Mouse (Mus musculus) midbrain, embryonic 16.5 days (tissue): ENCODE measurements around the gene Asic5. TPM values are rescaled to one million over a fixed set of nuclear protein-coding genes. Genes with fewer than 3 reads are reported as not detected.
A peak's percentile ranks its signal among the peaks of the same experiment; 100 is the strongest.

Source experiments
- ATAC-seq: fragments of 200-750 bp; cut with Nextera tagmentation; 2 replicates; pipeline ENCODE4 v1.8.0; 2017; ENCODE audit warnings: moderate TSS enrichment
- H3K27ac ChIP-seq: fragments of 300-500 bp; sonication (generic); 2 replicates; pipeline ENCODE4 v1.5.1; 2014; ENCODE audit warnings: mild to moderate bottlenecking, low read length, mixed read lengths
- H3K27me3 ChIP-seq: fragments of 300-500 bp; sonication (generic); 2 replicates; pipeline ENCODE4 v1.6.1; 2014; ENCODE audit warnings: low read depth, low read length, mixed read lengths; ENCODE audit not compliant: control insufficient read depth, insufficient read depth
- H3K36me3 ChIP-seq: fragments of 300-500 bp; sonication (generic); 2 replicates; pipeline ENCODE4 v1.6.1; 2014; ENCODE audit warnings: mild to moderate bottlenecking, low read length, moderate library complexity, mixed read lengths; ENCODE audit not compliant: control insufficient read depth, insufficient read depth
- H3K4me1 ChIP-seq: fragments of 300-500 bp; sonication (generic); 2 replicates; pipeline ENCODE4 v1.6.1; 2014; ENCODE audit warnings: mild to moderate bottlenecking, low read length, mixed read lengths; ENCODE audit not compliant: control insufficient read depth, insufficient read depth
- H3K4me2 ChIP-seq: fragments of 300-500 bp; sonication (generic); 2 replicates; pipeline ENCODE4 v1.6.1; 2014; ENCODE audit warnings: mild to moderate bottlenecking, low read length, mixed read lengths
- H3K4me3 ChIP-seq: fragments of 300-500 bp; sonication (generic); 2 replicates; pipeline ENCODE4 v1.5.1; 2014; ENCODE audit warnings: low read depth, mild to moderate bottlenecking, low read length, moderate library complexity, mixed read lengths
- H3K9ac ChIP-seq: fragments of 300-500 bp; sonication (generic); 2 replicates; pipeline ENCODE4 v1.6.1; 2014; ENCODE audit warnings: low read depth, low read length, mixed read lengths
- H3K9me3 ChIP-seq: fragments of 300-500 bp; sonication (generic); replicated peaks from 2 replicates; pipeline ENCODE4 v1.6.1; 2014; ENCODE audit warnings: mild to moderate bottlenecking, low read length, mixed read lengths; ENCODE audit not compliant: control insufficient read depth, poor library complexity, severe bottlenecking
- WGBS: fragments of 180-500 bp; shearing (Covaris S2); extraction: QIAGEN DNeasy Blood & Tissue Kit; methylation state at CpG from one replicate; pipeline ENCODE4 v1.1.7; 2014; 5-methylcytosine and 5-hydroxymethylcytosine counted together
- polyA plus RNA-seq: library from polyadenylated mRNA; unstranded; fragments of >200 nt; fragmentation: Nextera tagmentation; extraction: Ambion mirVana; gene quantifications from 2 replicates; pipeline ENCODE4 v1.2.1, GENCODE M21; 2015

The Asic5 gene
- polyA plus RNA-seq, 1 experiment from 2014 or later = not detected

GRCm38 (mm10) chr3:82027286-82027685 lies 45.2 kb downstream of the Asic5 start:
- no peaks in the 10 kb centered on the region for H3K9me3 ChIP-seq
- H3K27ac ChIP-seq = no peak overlapping the region
- 80% methylated on average over 1 of the region's 1 CpGs for WGBS
- no peak overlapping the region for H3K4me2 ChIP-seq
- no peak overlapping the region for H3K9ac ChIP-seq
- no peak overlapping the region for H3K4me3 ChIP-seq
- peaks cover 3% of the 10 kb centered on the region; the same call in 1 of the 2 replicates for H3K36me3 ChIP-seq
- no peak for ATAC-seq
- H3K4me1 ChIP-seq = no peaks in the 10 kb centered on the region
- H3K27me3 ChIP-seq = no peaks in the 10 kb centered on the region

- Histone ChIP-seq H3K36me3 (peaks cover 3% of the 10 kb centered on the region), H3K27ac (no peak overlapping the region), H3K27me3 (no peaks in the 10 kb centered on the region), H3K4me2 (no peak overlapping the region), H3K4me1 (no peaks in the 10 kb centered on the region), H3K9ac (no peak overlapping the region), H3K9me3 (no peaks in the 10 kb centered on the region), H3K4me3 (no peak overlapping the region)
- ATAC-seq = peak; percentile 89
- WGBS = 3% methylated on average over 3 of the region's 3 CpGs
Measured at GRCm38 (mm10) chr3:82029229-82029628, 47.1 kb downstream of the Asic5 start.

GRCm38 (mm10) chr3:82030008-82030748 lies 48.1 kb downstream of the Asic5 start:
- Histone ChIP-seq H3K36me3 (peaks cover 3% of the 10 kb centered on the region), H3K4me3 (no peak overlapping the region), H3K9ac (no peak overlapping the region), H3K4me1 (no peaks in the 10 kb centered on the region), H3K27me3 (no peaks in the 10 kb centered on the region), H3K9me3 (no peaks in the 10 kb centered on the region), H3K27ac (no peak overlapping the region), H3K4me2 (no peak overlapping the region)
- 78% methylated on average over 1 of the region's 1 CpGs for WGBS
- no peak for ATAC-seq

GRCm38 (mm10) chr3:82036262-82037044 lies 54.4 kb downstream of the Asic5 start:
- H3K27ac ChIP-seq = no peak overlapping the region
- H3K4me2 ChIP-seq = no peak overlapping the region
- H3K4me3 ChIP-seq = no peak overlapping the region
- H3K9me3 ChIP-seq = no peaks in the 10 kb centered on the region
- no peak overlapping the region for H3K9ac ChIP-seq
- no peaks in the 10 kb centered on the region for H3K27me3 ChIP-seq
- ATAC-seq = no peak
- 85% methylated on average over 2 of the region's 2 CpGs for WGBS
- no peaks in the 10 kb centered on the region for H3K4me1 ChIP-seq
- H3K36me3 ChIP-seq = peaks cover 6% of the 10 kb centered on the region

- H3K4me3 ChIP-seq = no peak overlapping the region
- H3K4me1 ChIP-seq = 0 out of 2 replicates have a peak, but pooled peaks cover 1% of the 10 kb centered on the region
- H3K9me3 ChIP-seq = no peaks in the 10 kb centered on the region
- H3K36me3 ChIP-seq = peaks cover 11% of the 10 kb centered on the region
- H3K27me3 ChIP-seq = no peaks in the 10 kb centered on the region
- no peak overlapping the region for H3K9ac ChIP-seq
- 89% methylated on average over 6 of the region's 6 CpGs for WGBS
- H3K27ac ChIP-seq = no peak overlapping the region
- H3K4me2 ChIP-seq = no peak overlapping the region
- ATAC-seq = no peak
Measured at GRCm38 (mm10) chr3:82043676-82044075, 61.6 kb downstream of the Asic5 start.

GRCm38 (mm10) chr3:82044902-82045301 lies 62.8 kb downstream of the Asic5 start:
- ATAC-seq = no peak
- 93% methylated on average over 5 of the region's 5 CpGs for WGBS

GRCm38 (mm10) chr3:82046087-82046486 lies 64.0 kb downstream of the Asic5 start:
- ATAC-seq = no peak
- no peaks in the 10 kb centered on the region for H3K9me3 ChIP-seq
- H3K27ac ChIP-seq = no peak overlapping the region
- 91% methylated on average over 8 of the region's 8 CpGs for WGBS
- no peak overlapping the region for H3K9ac ChIP-seq
- no peak overlapping the region for H3K4me3 ChIP-seq
- no peaks in the 10 kb centered on the region for H3K27me3 ChIP-seq
- peaks cover 7% of the 10 kb centered on the region; the same call in 1 of the 2 replicates for H3K36me3 ChIP-seq
- H3K4me2 ChIP-seq = no peak overlapping the region
- 0 out of 2 replicates have a peak, but pooled peaks cover 5% of the 10 kb centered on the region for H3K4me1 ChIP-seq

More at GRCm38 (mm10) chr3:82044902-82045301, 62.8 kb downstream of the Asic5 start:
- H3K4me2 ChIP-seq = no peak overlapping the region
- no peak overlapping the region for H3K9ac ChIP-seq
- no peaks in the 10 kb centered on the region for H3K9me3 ChIP-seq
- H3K27ac ChIP-seq = no peak overlapping the region
- H3K27me3 ChIP-seq = no peaks in the 10 kb centered on the region
- peaks cover 7% of the 10 kb centered on the region; the same call in 1 of the 2 replicates for H3K36me3 ChIP-seq
- H3K4me1 ChIP-seq = 0 out of 2 replicates have a peak, but pooled peaks cover 5% of the 10 kb centered on the region
- H3K4me3 ChIP-seq = no peak overlapping the region

GRCm38 (mm10) chr3:82047100-82047753 lies 65.1 kb downstream of the Asic5 start:
- ATAC-seq = peak; percentile 89
- no peak overlapping the region for H3K4me2 ChIP-seq
- WGBS = 30% methylated on average over 8 of the region's 8 CpGs
- H3K4me3 ChIP-seq = no peak overlapping the region
- H3K4me1 ChIP-seq = 0 out of 2 replicates have a peak, but pooled peaks cover 5% of the 10 kb centered on the region
- H3K9ac ChIP-seq = no peak overlapping the region
- H3K9me3 ChIP-seq = no peaks in the 10 kb centered on the region
- H3K27me3 ChIP-seq = no peaks in the 10 kb centered on the region
- no peak overlapping the region for H3K27ac ChIP-seq
- H3K36me3 ChIP-seq = peaks cover 7% of the 10 kb centered on the region; the same call in 1 of the 2 replicates
